Comparison of ENCODE assay signal across 9 mouse cellular contexts in the genomic region with DNA sequence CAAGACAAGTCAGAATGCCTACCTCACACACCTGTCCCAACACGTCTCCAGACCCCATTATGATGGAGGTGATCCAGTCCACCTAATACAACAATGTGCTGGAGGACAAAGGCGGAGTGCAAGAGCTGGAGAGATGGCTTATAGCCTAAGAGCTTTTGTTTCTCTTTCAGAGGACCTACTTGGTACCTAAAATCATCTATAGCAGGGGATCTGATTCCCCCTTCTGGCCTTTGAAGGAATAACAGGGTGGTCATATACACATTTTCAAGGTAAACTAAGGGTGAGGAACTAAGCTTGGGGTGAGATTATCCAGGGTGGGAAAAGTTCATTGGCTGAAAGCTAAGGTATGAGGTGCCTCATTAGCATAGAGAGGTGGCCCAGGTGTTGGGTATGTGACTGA. TPM values are rescaled to one million over a fixed set of nuclear protein-coding genes. Genes with fewer than 3 reads are reported as not detected.
DNase-seq lines count a peak whose midpoint lies in the region; ATAC-seq and TF ChIP-seq lines count a peak whose summit lies in the region.
"Had no signal": no experiment of that assay in that cellular context is flagged by ENCODE, and none has a peak within 500 bp of the region (broad histone marks: within the 10 kb centered on the region; RNA-seq: fewer than 3 reads in every experiment).

No protein-coding gene starts in this region.

- no peak overlapping the region for H3K9ac ChIP-seq in kidney, embryonic 15.5 days
- H3K9ac ChIP-seq in ES-E14 (ENCODE audit: insufficient read depth, low read depth, low read length, poor library complexity, severe bottlenecking), result no peak overlapping the region
- H3K9ac ChIP-seq in neural tube, embryonic 13.5 days, result no peak overlapping the region
- H3K9ac ChIP-seq: hindbrain, embryonic 15.5 days had no signal

- no peaks in the 10 kb centered on the region for H3K9me3 ChIP-seq in kidney, embryonic 15.5 days (replicated peaks)
- H3K9me3 ChIP-seq in ES-E14 (ENCODE audit: control insufficient read depth, insufficient read depth, low read depth, low read length), result no peaks in the 10 kb centered on the region
- no peaks in the 10 kb centered on the region for H3K9me3 ChIP-seq in neural tube, embryonic 13.5 days
- H3K9me3 ChIP-seq: hindbrain, embryonic 15.5 days had no signal

- H3K4me1 ChIP-seq in kidney, adult 2 months (ENCODE audit: control insufficient read depth, insufficient read depth, low read length), result no peaks in the 10 kb centered on the region
- no peaks in the 10 kb centered on the region for H3K4me1 ChIP-seq in kidney, embryonic 15.5 days
- H3K4me1 ChIP-seq in ES-E14 (ENCODE audit: control insufficient read depth in 2 of 2, insufficient read depth in 2 of 2, low read length in 2 of 2, poor library complexity in 1 of 2), result peaks cover 0 to 2% of the 10 kb centered on the region in 2 experiments; a peak in 2 of 4 replicates
- H3K4me1 ChIP-seq in neural tube, embryonic 13.5 days (replicated peaks), result peaks cover 7% of the 10 kb centered on the region
- H3K4me1 ChIP-seq: hindbrain, embryonic 15.5 days had no signal

- no peak overlapping the region for H3K27ac ChIP-seq in kidney, adult 2 months (ENCODE audit: insufficient read depth, low read depth, low read length)
- H3K27ac ChIP-seq in kidney, embryonic 15.5 days, result no peak overlapping the region
- no peak overlapping the region for H3K27ac ChIP-seq in ES-E14 (ENCODE audit: insufficient read depth, low read depth, low read length, poor library complexity, severe bottlenecking)
- H3K27ac ChIP-seq in neural tube, embryonic 13.5 days (replicated peaks), result no peak overlapping the region
- H3K27ac ChIP-seq: hindbrain, embryonic 15.5 days had no signal

- no peaks in the 10 kb centered on the region for H3K27me3 ChIP-seq in kidney, adult 2 months (replicated peaks; ENCODE audit: control insufficient read depth, insufficient read depth, low read length)
- H3K27me3 ChIP-seq in kidney, embryonic 15.5 days, result peaks cover 5% of the 10 kb centered on the region
- no peaks in the 10 kb centered on the region for H3K27me3 ChIP-seq in neural tube, embryonic 13.5 days
- H3K27me3 ChIP-seq: hindbrain, embryonic 15.5 days had no signal

- H3K36me3 ChIP-seq in kidney, adult 2 months (ENCODE audit: control insufficient read depth, insufficient read depth, low read length), result no peaks in the 10 kb centered on the region
- no peaks in the 10 kb centered on the region for H3K36me3 ChIP-seq in kidney, embryonic 15.5 days
- H3K36me3 ChIP-seq in ES-E14 (ENCODE audit: control insufficient read depth, insufficient read depth, low read length, poor library complexity, severe bottlenecking), result no peaks in the 10 kb centered on the region
- H3K36me3 ChIP-seq in neural tube, embryonic 13.5 days, result no peaks in the 10 kb centered on the region
- H3K36me3 ChIP-seq: hindbrain, embryonic 15.5 days had no signal

- ATAC-seq in kidney, embryonic 15.5 days (replicated peaks; ENCODE audit: low FRiP score), result no peak
- ATAC-seq in neural tube, embryonic 13.5 days (ENCODE audit: low read depth), result peak; percentile 36; the same call in 1 of the 2 replicates
- ATAC-seq in inflammation-experienced regulatory T-cells, adult 6 months, result no peak

- 0 out of 2 replicates have a peak, but pooled peaks have one; percentile 15 for TF ChIP-seq CTCF in kidney, adult 2 months (conservative IDR thresholded peaks at IDR 0.05; ENCODE audit: insufficient read depth, insufficient read length, low read depth, low read length)

- TF ChIP-seq POLR2A in kidney, adult 2 months (IDR thresholded peaks at IDR 0.05; ENCODE audit: low read depth, low read length), result no peak

- 52% methylated on average over 2 of the region's 2 CpGs for WGBS in kidney, adult 2 months
- WGBS in kidney, embryonic 15.5 days, result 57% methylated on average over 2 of the region's 2 CpGs
- WGBS in neural tube, embryonic 13.5 days, result 64% methylated on average over 2 of the region's 2 CpGs

- peak; percentile 53 for DNase-seq in kidney, adult 2 months
- DNase-seq in ES-E14 (ENCODE audit: low read depth, low spot score), result peak; percentile 30
- peak; percentile 63 for DNase-seq in embryo, embryonic 10.5 days (ENCODE audit: low spot score)
- peak; percentile 42 to 47 for DNase-seq in kidney, postnatal 36 days
- no peak for DNase-seq in right cerebral cortex, postnatal 36 days (ENCODE audit: low spot score in 2 of 2)

- H3K4me3 ChIP-seq in kidney, adult 2 months (ENCODE audit: insufficient read depth, low read depth, low read length), result no peak overlapping the region
- no peak overlapping the region for H3K4me3 ChIP-seq in kidney, embryonic 15.5 days (replicated peaks)
- H3K4me3 ChIP-seq in ES-E14 (ENCODE audit: insufficient read depth in 1 of 2, low read depth in 1 of 2, low read length in 2 of 2, poor library complexity in 1 of 2, severe bottlenecking in 1 of 2), result no peak overlapping the region
- H3K4me3 ChIP-seq in neural tube, embryonic 13.5 days, result no peak overlapping the region
- H3K4me3 ChIP-seq: hindbrain, embryonic 15.5 days had no signal

- in situ Hi-C loops in ES-E14 (cut with MboI; ENCODE audit: low sequenced_read_pairs in 2 of 2, unreplicated experiment in 2 of 2), result no loop called here

- H3K4me2 ChIP-seq in kidney, embryonic 15.5 days, result no peak overlapping the region
- no peak overlapping the region for H3K4me2 ChIP-seq in neural tube, embryonic 13.5 days
- H3K4me2 ChIP-seq: hindbrain, embryonic 15.5 days had no signal

TF ChIP-seq in ES-E14, 5 proteins besides CTCF, POLR2A, EP300 and RAD21:
- TF ChIP-seq ZNF384 (IDR thresholded peaks at IDR 0.05; ENCODE audit: low read depth, low read length) (no peak), MAFK (IDR thresholded peaks at IDR 0.05; ENCODE audit: insufficient read depth, low read depth, low read length) (no peak)

RNA-seq across cellular contexts. Expression of gene E330034G19Rik, which starts 19.4 kb away (rescaled TPM):
- not detected in 2 replicates for polyA plus RNA-seq in kidney, adult 2 months (2012; rRNA removed)
- not detected in 2 replicates for polyA plus RNA-seq in kidney, embryonic 15.5 days (2015; fragmentation: Nextera tagmentation; extraction: Ambion mirVana)
- total RNA-seq in ES-E14 (2012; rRNA removed), result not detected in 2 replicates
- not detected in 2 replicates for polyA plus RNA-seq in neural tube, embryonic 13.5 days (2015; fragmentation: Nextera tagmentation; extraction: Ambion mirVana)
- polyA plus RNA-seq in inflammation-experienced regulatory T-cells, adult 6 months (2017; shearing (Covaris generic)), result not detected
- polyA plus RNA-seq: hindbrain, embryonic 15.5 days had no signal

RNA-seq across cellular contexts. Expression of gene Dlg5, which starts 27.9 kb away (rescaled TPM):
- 31.0 and 37.3 TPM in 2 replicates for polyA plus RNA-seq in kidney, adult 2 months (2012; rRNA removed)
- 14.5 and 18.6 TPM in 2 replicates for polyA plus RNA-seq in kidney, embryonic 15.5 days (2015; fragmentation: Nextera tagmentation; extraction: Ambion mirVana)
- total RNA-seq in ES-E14 (2012; rRNA removed), result 17.5 and 19.3 TPM in 2 replicates
- polyA plus RNA-seq in neural tube, embryonic 13.5 days (2015; fragmentation: Nextera tagmentation; extraction: Ambion mirVana), result 19.1 and 20.0 TPM in 2 replicates
- polyA plus RNA-seq in inflammation-experienced regulatory T-cells, adult 6 months (2017; shearing (Covaris generic)), result under 1 TPM in 2 of 3 experiments, not detected in 1; 0.62 TPM

Comparison
In these comparisons a context has a peak if more than half of its experiments do, and no peak if none do; other contexts are left out.
1. DNase-seq: peak in kidney, adult 2 months (single experiment), ES-E14 (single experiment), embryo, embryonic 10.5 days (single experiment) and kidney, postnatal 36 days (2 of 2); none in right cerebral cortex, postnatal 36 days (0 of 2).